Mouse (Mus musculus) megakaryocyte, embryonic 14.5 days (primary cell): ENCODE results near the gene Mfap1b. TPM values are rescaled to one million over a fixed set of nuclear protein-coding genes. Genes with fewer than 3 reads are reported as not detected.
"Not testable (repeated sequence)": the region's sequence is repeated elsewhere in the genome, so short reads cannot be mapped to it uniquely, and the experiment has no call there.

Source experiments
- H3K27me3 ChIP-seq: replicated peaks from 2 replicates; pipeline ENCODE3; 2012; ENCODE audit warnings: inconsistent platforms
- H3K36me3 ChIP-seq: replicated peaks from 2 replicates; pipeline ENCODE3; 2012; ENCODE audit warnings: low read length, inconsistent platforms, mixed read lengths
- H3K4me1 ChIP-seq: 2 replicates; pipeline ENCODE4 v1.6.1; 2012; ENCODE audit warnings: inconsistent platforms
- H3K4me3 ChIP-seq: replicated peaks from 2 replicates; pipeline ENCODE3; 2012; ENCODE audit warnings: moderate library complexity, mild to moderate bottlenecking, inconsistent platforms
- H3K9me3 ChIP-seq: 2 replicates; pipeline ENCODE4 v1.6.1; 2012; ENCODE audit warnings: inconsistent platforms
- FLI1 ChIP-seq: IDR thresholded peaks from 2 replicates; pipeline ENCODE4 v1.6.1; 2012; ENCODE audit warnings: low read length, inconsistent platforms, mixed read lengths
- GATA1 ChIP-seq: IDR thresholded peaks from 3 replicates; pipeline ENCODE4 v1.6.1; 2012; ENCODE audit warnings: mixed read lengths, low read length, inconsistent platforms, borderline replicate concordance
- polyA plus RNA-seq: library from polyadenylated mRNA; stranded (reverse); fragments of >175 nt; gene quantifications from 2 replicates; pipeline ENCODE4 v1.2.3, GENCODE M21; 2012; ENCODE audit warnings: low replicate concordance; ENCODE audit not compliant: insufficient read depth

The Mfap1b gene
- 2.3 TPM in 1 of 2 replicates, not detected in the other for polyA plus RNA-seq

- not testable (repeated sequence) for H3K27me3 ChIP-seq, H3K9me3 ChIP-seq, H3K36me3 ChIP-seq, H3K4me1 ChIP-seq
- peak; percentile 58; the same call in 1 of the 2 replicates for TF ChIP-seq FLI1
- H3K4me3 ChIP-seq = peak within 1 kb of the TSS; percentile 90
These were observed at the start of gene Mfap1b for GRCm38 (mm10) chr2:121473301-121474179. Mfap1b (minus strand) TSS chr2:121474067.

GRCm38 (mm10) chr2:121522830-121523229 is 49.0 kb upstream of the Mfap1b start:
- not testable (repeated sequence) for H3K4me3 ChIP-seq, H3K27me3 ChIP-seq, H3K9me3 ChIP-seq, H3K4me1 ChIP-seq
- peaks cover 53% of the 10 kb centered on the region for H3K36me3 ChIP-seq

- Histone ChIP-seq H3K9me3 (no peaks in the 10 kb centered on the region), H3K36me3 (peaks cover 53% of the 10 kb centered on the region), H3K4me3 (no peak overlapping the region), H3K4me1 (peaks cover 5% of the 10 kb centered on the region), H3K27me3 (no peaks in the 10 kb centered on the region)
- TF ChIP-seq GATA1 (no peak), FLI1 (no peak)
These were observed 48.1 kb upstream of the Mfap1b start for GRCm38 (mm10) chr2:121522006-121522405.

GRCm38 (mm10) chr2:121518711-121519110 is 44.8 kb upstream of the Mfap1b start:
- H3K9me3 ChIP-seq, H3K27me3 ChIP-seq, H3K4me3 ChIP-seq: not testable (repeated sequence)
- H3K36me3 ChIP-seq = peaks cover 39% of the 10 kb centered on the region
- peaks cover 11% of the 10 kb centered on the region for H3K4me1 ChIP-seq

- Histone ChIP-seq H3K4me1 (peaks cover 12% of the 10 kb centered on the region), H3K9me3 (no peaks in the 10 kb centered on the region), H3K4me3 (no peak overlapping the region), H3K36me3 (peaks cover 43% of the 10 kb centered on the region), H3K27me3 (no peaks in the 10 kb centered on the region)
- TF ChIP-seq GATA1 (no peak), FLI1 (no peak)
These were observed 44.2 kb upstream of the Mfap1b start for GRCm38 (mm10) chr2:121518106-121518505.

- Histone ChIP-seq H3K36me3 (peaks cover 46% of the 10 kb centered on the region), H3K4me1 (peaks cover 23% of the 10 kb centered on the region), H3K27me3 (no peaks in the 10 kb centered on the region), H3K9me3 (no peaks in the 10 kb centered on the region), H3K4me3 (no peak overlapping the region)
- no peak for TF ChIP-seq GATA1
- TF ChIP-seq FLI1 = no peak
These were observed 40.3 kb upstream of the Mfap1b start for GRCm38 (mm10) chr2:121514211-121514610.

- H3K4me3 ChIP-seq, H3K27me3 ChIP-seq, H3K9me3 ChIP-seq: not testable (repeated sequence)
- Histone ChIP-seq H3K4me1 (peaks cover 28% of the 10 kb centered on the region), H3K36me3 (peaks cover 45% of the 10 kb centered on the region)
These were observed 39.3 kb upstream of the Mfap1b start for GRCm38 (mm10) chr2:121512991-121513765.

- no peaks in the 10 kb centered on the region for H3K9me3 ChIP-seq
- peaks cover 30% of the 10 kb centered on the region for H3K4me1 ChIP-seq
- no peaks in the 10 kb centered on the region for H3K27me3 ChIP-seq
- no peak overlapping the region for H3K4me3 ChIP-seq
- peaks cover 40% of the 10 kb centered on the region for H3K36me3 ChIP-seq
- TF ChIP-seq GATA1 (no peak), FLI1 (no peak)
These were observed 37.5 kb upstream of the Mfap1b start for GRCm38 (mm10) chr2:121511401-121511800.

- Histone ChIP-seq H3K9me3 (no peaks in the 10 kb centered on the region), H3K27me3 (no peaks in the 10 kb centered on the region), H3K36me3 (peaks cover 36% of the 10 kb centered on the region), H3K4me3 (peak overlapping the region; percentile 89), H3K4me1 (peaks cover 26% of the 10 kb centered on the region)
- TF ChIP-seq FLI1 = no peak
- no peak for TF ChIP-seq GATA1
These were observed 35.7 kb upstream of the Mfap1b start for GRCm38 (mm10) chr2:121509584-121509983.

- Histone ChIP-seq H3K4me1 (peaks cover 24% of the 10 kb centered on the region), H3K36me3 (peaks cover 25% of the 10 kb centered on the region), H3K27me3 (no peaks in the 10 kb centered on the region), H3K9me3 (no peaks in the 10 kb centered on the region), H3K4me3 (peak overlapping the region; percentile 93)
- TF ChIP-seq FLI1 = no peak
- no peak for TF ChIP-seq GATA1
These were observed 34.1 kb upstream of the Mfap1b start for GRCm38 (mm10) chr2:121507951-121508330.
